Mouse (Mus musculus) megakaryocyte-erythroid progenitor cell, adult 5-6 weeks (primary cell): Measurements from ENCODE around the gene Olfr750. TPM values are rescaled to one million over a fixed set of nuclear protein-coding genes. Genes with fewer than 3 reads are reported as not detected.
A peak's percentile ranks its signal among the peaks of the same experiment; 100 is the strongest.

Experiments used
- ATAC-seq: replicated peaks from 2 replicates; pipeline ENCODE4 v1.8.0; 2016; ENCODE audit warnings: mild to moderate bottlenecking, inconsistent platforms; ENCODE audit not compliant: severe bottlenecking, poor library complexity, low FRiP score, low TSS enrichment
- total RNA-seq, 2 experiments: library from RNA; stranded (forward) in 1 of 2; stranded (reverse) in 1 of 2; fragments of 200-1000, 215-1000 nt in 1 of 2; fragments of >200 nt in 1 of 2; fragmentation: Nextera tagmentation in 1 of 2; gene quantifications; 2 replicates each; pipeline ENCODE4 v1.2.3; 2014 to 2017

Gene Olfr750
- total RNA-seq, 2 experiments from 2014 or later = not detected

DNA sequence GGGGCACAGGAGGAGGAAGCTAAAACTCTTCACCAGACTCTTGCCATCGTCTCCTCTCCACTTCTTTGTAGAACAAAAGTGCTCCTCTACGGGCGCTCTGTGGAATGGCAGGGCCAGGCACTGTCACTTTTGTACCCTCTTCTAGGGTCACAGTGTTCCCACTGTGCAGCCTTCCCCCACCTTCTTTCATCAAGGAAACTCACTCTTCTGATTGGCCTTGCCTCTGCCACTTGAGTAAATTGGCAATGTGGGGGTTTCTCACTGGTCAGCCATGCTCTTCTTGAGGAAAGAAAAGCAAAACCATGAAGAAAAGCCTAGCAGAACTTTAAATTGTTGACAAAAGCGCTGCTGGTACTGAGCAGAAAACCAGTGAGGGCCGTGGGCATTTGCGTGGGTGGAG is 32.5 kb downstream of the Olfr750 start, which contains the start of gene Rnase9:
Rnase9 (minus strand) TSS at position 101 of the 400 bp plus-strand sequence.
- no peak for ATAC-seq

DNA sequence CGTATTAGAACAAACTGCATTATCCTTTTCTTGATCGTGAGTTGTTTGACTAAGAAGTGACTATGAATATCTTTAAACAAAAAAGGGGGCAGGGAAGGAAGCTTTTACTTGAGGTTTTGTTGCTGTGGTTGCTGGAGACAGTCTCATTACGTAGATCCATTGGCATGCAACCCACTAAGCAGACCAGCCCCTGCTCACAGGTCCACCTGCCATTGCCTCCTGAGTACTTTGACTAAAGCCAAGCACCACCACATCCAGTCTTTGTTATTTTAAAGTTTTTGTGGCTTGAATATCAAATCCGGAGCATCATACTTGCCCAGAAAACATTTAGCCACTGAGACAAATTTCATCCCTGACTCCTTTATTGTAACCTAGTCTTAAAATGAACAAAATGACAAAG is 38.0 kb downstream of the Olfr750 start:
- ATAC-seq = no peak

DNA sequence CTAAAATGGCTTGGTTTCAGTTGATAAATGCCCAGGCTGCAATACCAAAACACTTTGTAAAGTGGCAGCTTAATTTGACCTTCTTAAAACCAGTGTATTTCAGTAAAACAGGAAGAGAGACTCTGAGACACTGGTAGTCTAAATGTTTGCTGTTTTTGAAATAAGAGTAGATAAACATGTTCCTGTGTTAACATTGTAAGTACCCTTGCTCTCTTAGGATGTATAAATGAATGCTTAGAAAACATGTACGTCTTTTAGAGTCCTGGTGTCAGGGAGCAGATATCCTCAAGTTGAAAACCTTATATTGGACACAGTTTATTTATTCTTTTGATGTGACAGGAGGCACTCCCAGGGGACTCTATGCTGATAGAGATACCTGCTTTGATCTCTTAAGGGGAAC is 39.0 kb downstream of the Olfr750 start:
- ATAC-seq = no peak

DNA sequence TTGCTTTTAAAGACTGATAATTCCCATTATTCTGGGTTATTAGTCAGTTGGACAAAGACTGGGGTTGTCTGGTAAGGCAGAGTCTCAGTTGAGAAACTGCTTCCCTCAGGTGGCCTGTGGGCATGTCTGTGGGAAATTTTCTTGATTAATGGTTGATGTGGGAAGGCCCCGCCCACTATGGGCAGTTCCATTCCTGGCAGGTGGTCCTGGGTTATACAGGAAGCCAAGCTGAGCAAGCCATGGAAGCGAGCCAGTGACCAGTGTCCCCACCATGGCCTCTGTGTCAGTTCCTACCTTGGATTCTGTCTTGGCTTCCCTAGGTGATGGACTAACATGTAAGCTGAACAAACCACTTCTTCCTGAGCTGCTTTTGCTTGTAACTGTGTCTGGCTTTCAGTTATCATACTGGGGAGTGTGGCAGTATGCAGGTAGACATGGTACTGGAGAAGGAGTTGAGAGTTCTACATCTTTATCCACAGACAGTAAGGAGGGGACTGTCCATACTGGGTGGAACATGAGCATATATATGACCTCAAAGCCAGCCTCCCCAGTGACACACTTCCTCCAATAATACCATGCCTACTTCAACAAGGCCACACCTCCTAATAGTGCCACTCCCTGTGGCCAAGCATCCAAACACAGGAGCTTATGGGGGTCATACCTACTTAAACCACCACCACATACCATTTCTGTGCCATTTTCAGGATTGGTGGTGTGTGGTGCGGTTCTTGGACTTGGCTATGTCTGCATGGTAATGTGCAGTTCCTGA is 46.7 kb downstream of the Olfr750 start:
- 0 out of 2 replicates have a peak, but pooled peaks have one; percentile 32 for ATAC-seq

DNA sequence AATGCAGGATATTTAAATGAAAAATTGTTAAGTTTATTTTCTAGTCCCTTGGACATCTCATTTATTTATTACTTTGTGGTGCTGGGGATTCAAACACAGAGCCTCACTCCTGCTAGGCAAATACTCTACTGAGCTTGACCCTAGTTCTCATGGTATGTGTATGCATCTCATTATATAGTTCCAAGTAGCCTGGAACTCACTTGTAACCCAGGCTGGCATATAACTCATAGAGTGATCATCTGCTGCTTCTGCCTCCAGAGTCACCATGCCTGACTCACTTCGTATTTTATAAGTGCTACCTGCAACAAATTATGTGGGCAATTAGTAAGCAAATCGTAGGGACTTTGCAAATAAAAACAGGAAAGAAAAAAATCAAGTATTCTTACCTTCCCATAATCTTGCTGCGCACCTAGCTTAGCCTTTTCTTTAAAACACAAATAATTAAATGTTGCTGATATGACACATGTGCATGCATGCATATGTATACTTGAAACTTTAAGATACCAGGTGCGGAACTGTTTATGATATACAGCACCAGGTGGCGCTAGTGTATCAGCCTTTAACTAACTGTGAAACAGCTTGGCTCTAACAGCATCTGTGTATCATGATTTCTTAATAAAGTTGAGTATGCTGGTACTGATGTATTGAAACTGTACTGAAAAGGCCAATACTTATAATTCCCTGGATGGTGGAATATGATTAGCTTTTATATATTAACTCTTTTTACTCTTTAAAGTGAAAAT is 47.7 kb downstream of the Olfr750 start:
- peak; percentile 89 for ATAC-seq

DNA sequence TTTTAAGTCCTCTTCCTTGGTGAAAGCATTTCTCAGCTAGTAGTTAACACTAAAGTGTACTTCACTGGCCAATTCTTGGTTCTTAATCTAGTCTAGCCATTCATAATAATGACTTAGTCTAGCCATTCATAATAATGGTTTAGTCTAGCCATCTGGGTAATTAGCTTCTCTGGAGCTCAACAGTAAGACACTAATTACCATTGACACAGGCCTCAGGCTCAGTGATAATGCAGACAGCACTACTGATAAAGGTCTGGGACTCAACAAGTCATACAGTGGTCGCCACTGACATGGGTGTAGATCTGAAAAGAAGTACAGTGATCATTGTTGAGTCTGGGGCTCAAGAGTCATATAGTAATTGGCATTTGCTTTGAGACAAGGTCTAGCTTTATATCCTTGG is 49.4 kb downstream of the Olfr750 start:
- ATAC-seq = peak; percentile 50; the same call in 1 of the 2 replicates

DNA sequence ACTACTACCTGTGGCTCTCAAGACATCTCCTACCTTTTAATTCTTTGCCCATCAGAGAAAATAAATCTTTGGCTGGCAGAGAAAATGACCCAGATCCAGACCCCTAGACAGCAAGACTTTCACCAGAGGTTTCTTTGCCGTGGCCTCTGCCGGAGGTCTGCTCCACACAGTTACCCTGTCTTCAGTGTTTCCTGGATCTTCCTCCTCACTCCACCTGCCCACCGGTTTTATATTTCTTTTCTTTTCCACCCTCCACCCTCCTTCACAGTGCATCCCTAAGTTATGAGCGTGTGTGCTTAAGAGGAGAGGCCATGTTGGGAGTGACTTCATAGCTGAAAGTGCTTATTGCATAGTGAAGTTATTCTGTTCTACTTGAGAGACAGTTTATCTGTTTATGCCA is 50.8 kb downstream of the Olfr750 start:
- ATAC-seq = no peak

DNA sequence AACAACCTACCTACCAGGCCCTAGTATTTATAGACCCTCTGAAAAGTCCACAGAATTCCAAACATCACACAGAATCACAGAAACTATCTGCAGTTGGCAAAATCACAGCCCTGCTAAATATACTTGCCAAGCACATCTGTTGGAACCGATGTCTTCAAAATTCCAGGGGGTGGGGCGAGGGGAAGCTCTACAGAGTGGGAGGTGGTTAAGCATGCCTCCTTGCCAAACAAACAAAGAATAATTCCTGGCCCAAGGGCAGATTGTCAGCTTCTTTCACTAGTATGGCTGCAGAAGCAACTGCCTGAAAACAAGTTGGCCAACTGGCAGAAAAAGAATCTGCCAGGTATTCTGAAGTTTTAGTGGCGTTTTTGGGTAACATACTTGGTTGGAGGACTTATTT is 57.0 kb downstream of the Olfr750 start:
- ATAC-seq = no peak

Other genes starting within 250 kb of the Olfr750 start
- gene Tep1, start 203.9 kb downstream of the Olfr750 start, total RNA-seq (2014; fragmentation: Nextera tagmentation) = 11.1 and 25.3 TPM in 2 replicates
- gene Tep1, start 203.9 kb downstream of the Olfr750 start, total RNA-seq (2017) = 2.7 and 9.1 TPM in 2 replicates
- gene Klhl33, start 176.9 kb downstream of the Olfr750 start, total RNA-seq (2014; fragmentation: Nextera tagmentation) = not detected in 2 replicates
- not detected in 2 replicates for gene Klhl33, start 176.9 kb downstream of the Olfr750 start, total RNA-seq (2017)
- gene Osgep, start 149.5 kb downstream of the Olfr750 start, total RNA-seq (2014; fragmentation: Nextera tagmentation) = 76.3 and 83.3 TPM in 2 replicates
- gene Osgep, start 149.5 kb downstream of the Olfr750 start, total RNA-seq (2017) = 80.5 and 105 TPM in 2 replicates
- gene Apex1, start 149.5 kb downstream of the Olfr750 start, total RNA-seq (2014; fragmentation: Nextera tagmentation) = 152 and 166 TPM in 2 replicates
- 202 and 220 TPM in 2 replicates for gene Apex1, start 149.5 kb downstream of the Olfr750 start, total RNA-seq (2017)
- gene Pip4p1, start 143.6 kb downstream of the Olfr750 start, total RNA-seq (2014; fragmentation: Nextera tagmentation) = 12.6 and 21.0 TPM in 2 replicates
- 10.9 and 12.6 TPM in 2 replicates for gene Pip4p1, start 143.6 kb downstream of the Olfr750 start, total RNA-seq (2017)
- 297 and 354 TPM in 2 replicates for gene Pnp, start 143.4 kb downstream of the Olfr750 start, total RNA-seq (2014; fragmentation: Nextera tagmentation)
- 162 and 277 TPM in 2 replicates for gene Pnp, start 143.4 kb downstream of the Olfr750 start, total RNA-seq (2017)
- not detected in 2 replicates for gene Gm49342, start 129.9 kb downstream of the Olfr750 start, total RNA-seq (2014; fragmentation: Nextera tagmentation)
- 194 and 233 TPM in 2 replicates for gene Gm49342, start 129.9 kb downstream of the Olfr750 start, total RNA-seq (2017)
- gene Pnp2, start 118.4 kb downstream of the Olfr750 start, total RNA-seq (2014; fragmentation: Nextera tagmentation) = 28.8 and 44.9 TPM in 2 replicates
- gene Pnp2, start 118.4 kb downstream of the Olfr750 start, total RNA-seq (2017) = 9.8 and 12.2 TPM in 2 replicates
- gene Rnase10, start 66.7 kb downstream of the Olfr750 start, total RNA-seq (2014; fragmentation: Nextera tagmentation) = not detected in 2 replicates
- gene Rnase10, start 66.7 kb downstream of the Olfr750 start, total RNA-seq (2017) = not detected in 2 replicates
- gene Rnase9, start 32.6 kb downstream of the Olfr750 start, total RNA-seq (2014; fragmentation: Nextera tagmentation) = not detected in 2 replicates
- gene Rnase9, start 32.6 kb downstream of the Olfr750 start, total RNA-seq (2017) = not detected in 2 replicates
- not detected in 2 replicates for gene Rnase11, start 24.3 kb downstream of the Olfr750 start, total RNA-seq (2014; fragmentation: Nextera tagmentation)
- not detected in 2 replicates for gene Rnase11, start 24.3 kb downstream of the Olfr750 start, total RNA-seq (2017)
- not detected in 2 replicates for gene Rnase12, start 16.8 kb downstream of the Olfr750 start, total RNA-seq (2014; fragmentation: Nextera tagmentation)
- 0.99 and 5.2 TPM in 2 replicates for gene Rnase12, start 16.8 kb downstream of the Olfr750 start, total RNA-seq (2017)
- gene Rnase4, start 16.6 kb upstream of the Olfr750 start, total RNA-seq (2014; fragmentation: Nextera tagmentation) = not detected in 2 replicates
- gene Rnase4, start 16.6 kb upstream of the Olfr750 start, total RNA-seq (2017) = 0.76 TPM in 1 of 2 replicates, not detected in the other
- not detected in 2 replicates for gene Ang, start 16.7 kb upstream of the Olfr750 start, total RNA-seq (2014; fragmentation: Nextera tagmentation)
- not detected in 2 replicates for gene Ang, start 16.7 kb upstream of the Olfr750 start, total RNA-seq (2017)
- not detected in 2 replicates for gene Eddm3b, start 40.0 kb upstream of the Olfr750 start, total RNA-seq (2014; fragmentation: Nextera tagmentation)
- not detected in 2 replicates for gene Eddm3b, start 40.0 kb upstream of the Olfr750 start, total RNA-seq (2017)
- 2.8 and 14.6 TPM in 2 replicates for gene Rnase6, start 49.5 kb upstream of the Olfr750 start, total RNA-seq (2014; fragmentation: Nextera tagmentation)
- gene Rnase6, start 49.5 kb upstream of the Olfr750 start, total RNA-seq (2017) = 14.8 and 44.0 TPM in 2 replicates
- not detected in 2 replicates for gene Rnase1, start 72.3 kb upstream of the Olfr750 start, total RNA-seq (2014; fragmentation: Nextera tagmentation)
- gene Rnase1, start 72.3 kb upstream of the Olfr750 start, total RNA-seq (2017) = not detected in 2 replicates
- gene Rnase2b, start 87.8 kb upstream of the Olfr750 start, total RNA-seq (2014; fragmentation: Nextera tagmentation) = not detected in 2 replicates
- gene Rnase2b, start 87.8 kb upstream of the Olfr750 start, total RNA-seq (2017) = not detected in 2 replicates
- gene Ang2, start 124.7 kb upstream of the Olfr750 start, total RNA-seq (2014; fragmentation: Nextera tagmentation) = not detected in 2 replicates
- gene Ang2, start 124.7 kb upstream of the Olfr750 start, total RNA-seq (2017) = not detected in 2 replicates
- not detected in 2 replicates for gene Ear14, start 129.0 kb upstream of the Olfr750 start, total RNA-seq (2014; fragmentation: Nextera tagmentation)
- gene Ear14, start 129.0 kb upstream of the Olfr750 start, total RNA-seq (2017) = not detected in 2 replicates
- not detected in 2 replicates for gene Rnase2a, start 181.7 kb upstream of the Olfr750 start, total RNA-seq (2014; fragmentation: Nextera tagmentation)
- gene Rnase2a, start 181.7 kb upstream of the Olfr750 start, total RNA-seq (2017) = not detected in 2 replicates